Mouse (Mus musculus): ENCODE measurements at regions not wholly inside any gene's neighbourhood (a gene's known extent, or its start where the extent isn't known, plus 50 kb on each side); places are given as distances from the start of the nearest gene placed in this dataset.

DNA sequence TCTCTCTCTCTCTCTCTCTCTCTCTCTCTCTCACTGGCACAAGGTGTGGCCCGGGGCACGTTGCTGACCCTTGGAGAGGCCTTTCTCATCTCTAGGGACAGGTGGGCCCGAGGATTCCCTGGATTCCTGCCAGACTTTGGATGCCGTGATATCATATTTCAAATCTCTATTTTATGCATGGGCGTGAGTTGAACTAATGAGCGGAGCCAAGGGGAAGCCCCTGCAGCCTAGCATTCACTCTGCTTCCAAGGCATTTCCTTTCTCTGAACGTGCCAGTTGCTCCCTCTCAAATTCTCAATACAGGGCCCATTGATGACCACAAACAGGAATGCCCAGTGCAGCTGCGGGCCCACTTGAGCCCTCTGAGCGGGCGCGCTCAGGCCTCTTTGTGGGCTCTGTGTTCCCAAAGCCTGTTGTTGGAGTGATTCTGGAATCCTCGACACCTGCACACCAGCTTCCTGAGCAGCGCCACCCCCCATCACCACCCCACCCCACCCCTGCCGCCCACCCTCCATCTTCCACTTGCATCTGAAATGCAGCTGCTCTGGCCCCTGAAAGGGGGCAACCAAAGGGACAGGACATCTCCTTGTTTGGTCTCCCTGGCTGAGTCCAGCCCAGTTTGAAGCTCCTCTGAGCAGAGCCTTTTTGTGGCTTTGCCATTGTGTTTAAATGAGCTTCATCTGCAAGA is 175.0 kb upstream of the Lpp start:
- in situ Hi-C loops (cut with MboI; ENCODE audit: low sequenced_read_pairs): no loop called here

DNA sequence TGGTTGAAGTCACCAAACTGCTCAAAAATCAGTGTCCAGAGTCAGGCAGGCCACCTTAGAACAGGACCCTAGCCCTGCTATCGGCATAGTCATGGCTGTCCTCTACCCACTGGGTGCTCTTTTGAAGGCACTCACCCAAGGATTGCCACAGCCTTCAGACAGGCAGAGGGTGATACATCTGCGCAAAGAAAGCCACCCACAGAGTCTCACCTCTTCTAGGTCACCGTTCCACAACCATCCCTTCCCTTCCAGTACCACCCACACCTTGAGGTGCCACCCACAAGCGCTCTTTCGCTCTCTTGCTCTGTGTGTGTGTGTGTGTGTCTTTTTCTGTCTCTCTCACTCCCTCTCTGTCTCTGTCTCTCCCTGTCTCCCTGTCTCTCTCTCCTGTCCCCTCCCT is 176.5 kb upstream of the Lpp start:
- in situ Hi-C loops (cut with MboI; ENCODE audit: low sequenced_read_pairs): no loop called here

DNA sequence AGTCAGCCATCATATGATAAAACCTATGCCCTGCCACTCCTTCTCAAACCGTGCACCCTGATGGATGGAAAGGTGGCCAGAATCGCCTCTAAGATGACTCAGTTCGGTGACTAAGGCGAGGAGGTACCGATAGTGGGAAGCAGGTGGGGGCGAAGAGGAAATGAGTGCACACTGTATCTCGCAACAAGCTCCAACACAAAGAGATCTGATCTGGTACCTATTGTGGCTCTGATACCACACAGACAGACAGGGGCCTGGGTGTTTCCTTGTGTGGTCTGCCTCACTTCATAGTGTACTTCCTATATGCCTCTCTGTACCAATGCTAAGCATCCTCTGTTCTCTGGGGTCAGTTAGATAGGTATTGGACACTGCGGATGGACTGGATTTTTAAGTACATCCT is 178.0 kb upstream of the Lpp start:
- in situ Hi-C loops (cut with MboI; ENCODE audit: low sequenced_read_pairs): no loop called here

DNA sequence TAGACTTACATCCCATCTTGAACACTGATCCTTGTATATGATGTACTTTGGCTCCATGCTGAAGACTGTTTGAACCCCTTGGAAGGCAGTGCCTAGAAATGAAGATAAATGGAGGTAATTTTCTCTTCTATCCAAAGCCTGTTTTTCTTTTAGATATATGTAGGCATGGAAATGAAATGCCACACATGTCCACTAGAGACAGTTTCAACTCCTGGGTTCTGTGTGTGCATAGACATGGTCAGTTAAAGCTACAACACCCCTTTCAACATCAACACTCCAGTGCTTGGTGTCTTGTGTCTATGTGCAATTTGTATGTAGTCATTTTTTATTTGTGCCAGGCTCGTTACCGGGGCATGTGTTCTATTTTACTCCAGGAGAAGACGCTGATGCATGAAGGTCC is 179.7 kb upstream of the Lpp start:
- in situ Hi-C loops (cut with MboI; ENCODE audit: low sequenced_read_pairs): no loop called here

DNA sequence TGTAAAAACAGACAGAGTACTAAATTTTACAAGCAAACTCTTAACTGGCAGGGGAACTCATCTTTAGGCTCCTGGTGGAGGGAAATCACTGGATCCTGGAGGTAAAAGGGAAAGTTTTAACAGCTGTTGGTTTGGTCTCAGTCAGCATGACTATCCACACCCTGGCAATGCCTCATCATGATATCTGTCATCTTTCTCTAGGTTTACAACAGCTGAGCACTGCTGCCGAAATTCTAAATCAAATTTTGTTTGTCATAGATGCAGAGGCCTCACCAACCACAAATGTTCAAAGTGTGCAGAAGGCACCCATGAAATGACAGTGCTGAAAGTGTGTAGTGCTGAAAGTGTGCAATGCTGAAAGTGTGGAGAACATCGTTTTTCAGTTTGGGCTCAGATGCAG is 180.6 kb upstream of the Lpp start:
- in situ Hi-C loops (cut with MboI; ENCODE audit: low sequenced_read_pairs): no loop called here

DNA sequence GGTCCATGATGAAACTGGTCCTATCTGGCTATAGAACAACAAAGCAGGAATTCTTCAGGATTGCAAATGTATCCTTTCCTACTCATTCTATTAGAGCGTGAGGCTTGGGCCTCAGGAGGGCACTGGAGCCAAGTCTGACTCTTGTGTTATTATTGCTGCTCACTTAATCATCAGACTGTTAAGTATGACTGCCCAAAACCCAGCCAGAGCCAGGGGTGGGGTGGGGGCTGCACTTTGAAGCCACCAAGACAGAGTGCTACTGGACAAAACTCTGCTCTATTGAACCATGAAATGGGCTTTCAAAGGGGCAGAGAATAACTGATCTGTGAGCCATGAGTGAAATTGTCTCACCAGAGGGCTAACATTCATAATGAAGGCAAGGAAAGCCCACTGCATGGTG is 181.7 kb upstream of the Lpp start:
- in situ Hi-C loops (cut with MboI; ENCODE audit: low sequenced_read_pairs): no loop called here

DNA sequence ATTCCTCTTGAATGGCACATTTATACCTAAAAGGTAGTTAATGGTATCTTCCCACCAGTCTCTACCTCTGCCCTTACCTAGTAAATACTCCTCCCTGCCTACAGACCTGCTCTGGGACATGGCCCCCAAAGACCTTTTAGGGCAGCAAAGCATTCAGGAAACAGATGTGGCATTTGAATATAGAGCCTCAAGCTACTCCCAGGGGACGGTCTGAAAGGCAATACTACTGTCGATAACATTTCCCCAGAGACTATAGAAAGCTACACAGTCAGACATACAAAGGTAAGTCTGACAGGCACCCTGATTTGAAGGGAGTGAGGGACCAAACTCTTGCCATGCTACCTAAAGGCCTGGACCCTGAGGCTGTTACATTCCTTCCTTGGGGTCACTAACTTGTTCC is 184.4 kb upstream of the Lpp start:
- in situ Hi-C loops (cut with MboI; ENCODE audit: low sequenced_read_pairs): no loop called here

DNA sequence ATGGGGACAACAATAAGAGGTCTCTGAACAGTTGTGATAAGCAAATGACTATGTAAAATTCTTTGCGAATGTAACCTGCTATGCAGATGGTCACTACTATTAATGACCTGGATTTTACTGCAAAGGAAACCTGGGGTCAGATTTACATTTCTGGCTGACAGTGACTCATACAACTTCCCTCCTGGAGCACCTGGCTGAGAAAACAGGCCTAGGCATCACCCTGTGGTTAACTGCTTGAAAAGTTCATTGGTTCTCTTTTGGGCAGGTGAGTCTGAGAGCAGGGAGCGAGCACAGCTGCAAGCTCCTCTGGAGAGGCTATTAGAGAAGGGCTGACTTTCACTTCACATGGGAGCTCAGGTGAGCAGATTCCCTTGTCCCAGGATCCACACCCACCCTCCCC is 185.2 kb upstream of the Lpp start:
- in situ Hi-C loops (cut with MboI; ENCODE audit: low sequenced_read_pairs): no loop called here

DNA sequence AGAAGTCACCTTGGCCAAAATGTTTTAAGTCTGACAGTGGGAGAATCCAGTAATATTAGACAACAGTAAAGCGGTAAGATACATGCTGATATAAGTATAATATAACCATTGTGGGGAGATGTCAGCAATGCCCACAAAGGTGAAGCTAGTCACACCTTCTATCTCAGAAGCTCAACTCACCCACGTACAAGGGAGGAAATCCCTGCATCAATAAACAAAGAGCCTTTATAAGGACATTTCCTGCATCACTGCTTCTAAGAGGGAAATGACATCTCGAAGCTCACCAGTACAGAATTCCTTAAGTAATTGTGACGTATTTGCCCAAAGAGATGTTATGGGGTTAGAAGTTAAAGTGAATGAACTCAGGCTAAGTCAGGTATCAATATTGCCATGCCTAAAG is 186.3 kb upstream of the Lpp start:
- in situ Hi-C loops (cut with MboI; ENCODE audit: low sequenced_read_pairs): no loop called here

DNA sequence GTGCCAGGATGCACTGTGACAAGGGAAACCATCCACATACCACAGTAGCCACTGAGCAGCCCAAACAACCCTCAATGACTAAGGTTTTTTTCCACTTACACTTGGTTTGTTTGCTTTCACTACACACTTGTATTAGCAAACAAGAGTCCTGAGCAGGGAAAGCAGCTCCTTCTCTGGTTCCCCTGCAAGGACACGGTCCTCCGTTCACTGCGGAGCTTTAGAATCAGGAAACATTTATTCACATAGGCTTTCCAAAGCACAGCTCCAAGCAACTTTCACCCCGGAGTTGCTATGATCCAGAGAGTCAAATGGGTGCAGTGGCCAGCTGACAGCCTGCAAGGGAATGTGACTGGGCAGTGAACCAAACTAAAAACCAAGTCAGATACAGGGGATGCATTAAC is 186.8 kb upstream of the Lpp start:
- in situ Hi-C loops (cut with MboI; ENCODE audit: low sequenced_read_pairs): no loop called here

DNA sequence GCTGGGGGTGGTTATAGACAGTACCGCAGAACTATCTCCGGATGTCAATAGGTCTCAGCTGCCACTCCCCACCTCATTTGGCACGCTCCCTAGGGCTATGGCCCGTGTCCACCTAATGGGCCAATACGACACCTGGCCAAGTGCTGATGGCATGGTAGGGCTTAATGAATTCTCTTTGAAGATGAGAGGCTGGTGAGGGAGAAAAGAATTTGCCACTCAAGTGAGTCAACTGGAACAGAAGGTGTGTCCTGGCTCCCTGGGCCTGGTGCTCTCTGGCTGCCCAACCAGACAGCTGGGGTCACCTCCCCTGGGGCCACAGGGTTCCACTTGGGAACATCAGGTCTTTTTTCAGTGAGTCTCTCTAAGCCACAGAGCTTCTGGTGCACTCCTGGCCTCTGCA is 187.7 kb upstream of the Lpp start:
- in situ Hi-C loops (cut with MboI; ENCODE audit: low sequenced_read_pairs): no loop called here

DNA sequence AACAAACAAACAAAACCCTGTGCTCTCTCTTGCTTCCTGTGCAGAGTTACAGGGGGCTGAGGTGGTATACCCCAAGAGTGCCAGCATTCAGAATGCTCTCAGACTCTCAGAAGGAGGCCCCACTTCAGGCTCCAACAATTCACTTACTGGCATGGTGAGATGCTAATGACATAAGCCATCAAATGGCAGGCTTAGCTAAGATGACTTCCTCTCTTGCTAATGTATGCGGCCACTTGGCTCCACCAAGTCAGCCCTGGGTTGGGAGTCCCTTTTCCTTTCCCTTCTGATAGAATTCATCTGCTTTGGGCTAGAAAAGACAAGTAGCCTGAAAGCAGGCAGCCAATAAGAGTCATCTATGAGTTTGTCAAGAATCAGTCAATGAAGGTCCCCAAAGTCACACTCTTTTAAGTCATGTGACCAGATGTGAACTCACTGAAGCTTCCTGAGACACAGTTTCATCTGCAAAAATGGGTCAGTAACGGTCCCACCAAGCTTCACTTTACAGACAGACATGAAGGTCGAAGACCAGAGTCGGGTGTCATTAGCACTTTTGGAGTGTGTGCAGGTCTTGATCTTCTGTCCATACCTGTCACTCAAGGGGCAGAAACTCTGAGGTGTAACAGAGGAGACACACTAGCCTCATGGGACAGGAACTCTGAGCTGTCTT is 189.1 kb upstream of the Lpp start:
- in situ Hi-C loops (cut with MboI; ENCODE audit: low sequenced_read_pairs): no loop called here

DNA sequence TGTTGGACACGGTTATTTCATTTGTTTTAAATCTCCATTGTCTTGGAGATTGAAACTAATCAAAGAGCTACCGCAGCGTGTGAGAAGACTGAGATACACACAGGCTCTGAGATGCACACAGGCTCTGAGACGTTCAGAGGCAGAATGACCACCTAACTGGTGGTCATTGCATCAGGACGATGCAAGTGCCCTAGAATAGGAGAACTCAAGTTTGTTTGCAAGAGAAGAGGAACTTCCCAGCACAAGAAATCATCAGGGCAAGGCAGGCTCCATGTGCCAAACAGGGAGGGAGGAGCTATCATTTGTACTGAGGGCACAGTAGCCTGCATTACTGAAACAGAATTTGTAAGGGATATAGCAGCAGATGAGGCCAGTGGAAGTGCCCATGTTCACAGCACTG is 190.7 kb upstream of the Lpp start:
- in situ Hi-C loops (cut with MboI; ENCODE audit: low sequenced_read_pairs): no loop called here

DNA sequence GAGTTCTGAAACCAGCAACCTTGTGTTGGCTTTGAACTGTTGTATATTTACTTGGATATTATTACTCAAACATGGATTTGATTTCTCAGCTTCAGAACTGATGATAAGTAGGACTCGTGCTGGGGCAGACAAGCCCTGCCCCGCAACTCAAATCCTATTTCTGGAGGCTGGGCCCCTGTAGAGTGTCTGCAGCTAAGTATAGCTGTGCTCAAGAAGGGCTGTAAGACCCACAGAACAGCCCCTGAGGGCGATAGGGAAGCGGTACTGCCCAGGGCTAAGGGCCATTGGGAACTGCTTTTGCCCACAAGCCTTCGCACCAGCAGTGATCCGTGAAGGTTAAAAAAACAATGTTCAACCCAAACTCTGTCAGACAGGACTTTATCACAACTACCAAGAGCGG is 191.9 kb upstream of the Lpp start:
- in situ Hi-C loops (cut with MboI; ENCODE audit: low sequenced_read_pairs): no loop called here

DNA sequence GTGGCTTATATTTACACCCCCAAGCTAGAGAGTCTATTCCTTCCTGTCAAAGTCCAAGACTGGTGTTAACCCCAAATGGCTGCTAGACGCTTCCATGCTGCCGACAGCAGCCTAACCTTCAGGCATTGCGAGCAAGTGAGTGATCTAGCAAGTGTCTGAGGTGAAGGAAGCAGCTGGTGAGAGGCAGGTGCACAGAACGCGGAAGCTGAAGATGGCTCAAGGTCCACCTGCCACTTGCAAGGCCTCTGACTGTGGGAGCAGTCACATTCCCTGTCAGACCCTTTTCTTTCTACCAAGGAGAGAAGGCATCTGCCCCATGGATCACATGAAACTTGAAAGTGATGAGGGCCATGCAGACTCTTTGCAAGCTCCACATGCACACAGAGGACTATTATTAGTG is 193.1 kb upstream of the Lpp start:
- in situ Hi-C loops (cut with MboI; ENCODE audit: low sequenced_read_pairs): no loop called here

DNA sequence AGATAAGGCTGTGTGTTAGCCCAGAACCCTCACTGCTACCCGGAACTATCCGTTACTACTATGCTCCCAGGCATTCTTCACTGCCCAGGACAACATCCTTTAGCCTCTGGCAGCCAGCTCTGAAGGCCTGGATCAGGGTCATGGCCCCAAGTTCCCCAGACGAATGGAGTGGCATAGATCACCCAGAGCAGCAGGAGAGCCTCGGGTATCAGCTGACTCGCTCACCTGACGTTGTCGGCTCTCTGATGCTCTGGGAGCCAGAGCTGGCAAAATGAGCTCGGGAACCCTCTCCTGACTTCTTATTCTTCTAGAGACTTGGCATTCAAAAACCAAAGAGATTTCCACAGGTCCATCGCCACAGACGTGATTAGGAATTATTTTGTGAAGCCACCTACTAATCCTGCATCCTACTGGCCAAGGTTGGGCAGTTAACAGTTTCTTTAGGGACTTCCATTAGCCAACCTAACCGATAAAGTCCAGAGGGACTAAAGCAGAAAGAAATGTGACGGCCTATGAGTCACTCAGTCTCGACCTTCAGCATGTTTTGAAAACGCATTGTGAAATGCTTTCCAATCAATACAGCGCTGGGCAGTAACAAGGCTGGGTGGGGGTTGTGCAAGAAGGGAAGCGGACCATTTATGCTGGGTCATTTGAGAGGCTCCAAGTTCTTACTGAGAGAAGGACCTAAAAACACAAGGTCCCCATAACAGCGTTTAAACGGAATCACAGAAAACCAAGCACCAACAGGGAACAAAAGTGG is 193.7 kb upstream of the Lpp start:
- in situ Hi-C loops (cut with MboI; ENCODE audit: low sequenced_read_pairs): no loop called here

DNA sequence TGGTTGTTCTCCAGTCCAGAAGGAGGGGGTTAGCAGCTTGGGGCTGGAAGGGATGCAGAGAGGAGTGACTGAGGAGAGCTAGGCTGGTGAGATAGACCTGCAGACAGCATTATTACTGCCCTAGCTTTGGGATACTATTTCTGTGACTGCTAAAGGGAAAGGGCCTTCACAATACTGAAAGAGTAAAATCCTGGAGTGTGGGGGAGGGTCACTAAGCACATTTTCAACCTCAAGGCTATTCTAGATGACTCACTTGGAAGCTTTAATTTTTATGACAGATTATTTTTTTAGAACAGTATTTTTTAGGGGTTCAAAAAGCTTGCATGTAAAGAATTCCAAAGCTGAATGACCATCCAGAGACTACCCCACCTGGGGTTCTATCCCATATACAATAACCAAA is 195.0 kb upstream of the Lpp start:
- in situ Hi-C loops (cut with MboI; ENCODE audit: low sequenced_read_pairs): no loop called here

DNA sequence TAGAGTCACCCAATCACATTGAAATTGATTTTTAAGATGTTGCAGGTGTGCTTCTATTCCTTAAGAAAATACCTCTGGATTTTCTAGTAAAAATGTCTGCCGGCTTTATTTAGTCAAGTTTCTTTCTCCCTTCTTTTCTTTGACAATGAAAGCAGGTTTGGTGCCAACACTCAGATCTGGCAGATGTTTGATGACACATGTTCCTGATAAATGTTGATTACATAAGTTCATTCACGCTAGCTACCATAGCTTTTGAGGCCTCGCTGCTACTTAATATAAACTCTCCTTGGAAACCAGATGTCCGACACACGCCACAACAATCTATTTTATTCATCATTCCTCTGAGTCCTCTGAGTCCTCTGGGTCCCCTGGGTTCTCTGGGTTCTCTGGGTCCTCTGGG is 195.7 kb upstream of the Lpp start:
- in situ Hi-C loops (cut with MboI; ENCODE audit: low sequenced_read_pairs): no loop called here

DNA sequence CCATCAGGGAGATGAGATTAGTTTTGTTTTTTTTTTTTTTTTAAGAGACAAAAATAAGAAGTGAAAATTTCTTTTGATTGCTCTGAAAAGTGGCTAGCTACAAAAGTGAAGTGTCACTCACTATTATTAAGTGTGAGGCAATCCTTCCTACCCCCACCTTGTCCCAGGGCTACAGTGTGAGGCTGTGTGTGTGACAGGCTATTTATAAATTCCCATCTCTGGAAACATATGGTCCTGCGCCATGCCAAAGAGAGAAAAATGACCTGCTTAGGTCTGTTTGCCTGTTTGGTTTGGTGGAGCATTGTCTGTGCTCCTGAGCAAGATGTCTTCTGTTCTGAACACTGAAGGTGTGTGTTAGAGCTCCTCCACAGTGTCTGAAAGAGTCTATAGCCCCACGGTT is 199.4 kb upstream of the Lpp start:
- in situ Hi-C loops (cut with MboI; ENCODE audit: low sequenced_read_pairs): no loop called here

DNA sequence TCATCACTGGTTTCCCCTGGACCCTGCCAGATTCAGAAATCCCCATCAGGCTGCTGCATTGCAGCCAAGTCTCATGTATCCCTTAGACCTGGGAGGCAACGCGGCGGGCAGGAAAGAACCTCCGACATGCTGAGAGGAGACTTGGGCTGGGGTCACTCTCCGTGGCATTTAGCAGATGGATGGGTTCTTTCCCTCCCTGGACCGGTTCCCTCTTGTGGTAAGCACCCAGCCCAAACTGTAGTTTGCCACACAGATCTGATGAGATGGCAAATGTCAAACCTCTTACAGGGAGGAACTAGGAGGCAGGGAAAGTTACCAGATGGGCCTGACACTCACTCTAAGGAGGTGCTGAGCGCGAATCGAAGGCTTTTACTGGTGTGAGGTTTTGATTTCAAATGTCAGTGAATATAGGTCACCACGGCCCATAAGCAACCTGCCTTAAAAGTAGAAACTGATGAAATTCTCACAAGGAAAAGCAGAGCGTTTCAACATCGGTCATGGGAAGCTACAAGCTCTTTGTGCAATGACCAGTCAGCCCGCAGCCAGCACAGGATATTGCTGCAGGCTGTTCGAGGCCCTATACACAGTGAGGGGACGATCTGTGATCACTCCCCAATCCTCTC is 199.9 kb upstream of the Lpp start:
- in situ Hi-C loops (cut with MboI; ENCODE audit: low sequenced_read_pairs): no loop called here

DNA sequence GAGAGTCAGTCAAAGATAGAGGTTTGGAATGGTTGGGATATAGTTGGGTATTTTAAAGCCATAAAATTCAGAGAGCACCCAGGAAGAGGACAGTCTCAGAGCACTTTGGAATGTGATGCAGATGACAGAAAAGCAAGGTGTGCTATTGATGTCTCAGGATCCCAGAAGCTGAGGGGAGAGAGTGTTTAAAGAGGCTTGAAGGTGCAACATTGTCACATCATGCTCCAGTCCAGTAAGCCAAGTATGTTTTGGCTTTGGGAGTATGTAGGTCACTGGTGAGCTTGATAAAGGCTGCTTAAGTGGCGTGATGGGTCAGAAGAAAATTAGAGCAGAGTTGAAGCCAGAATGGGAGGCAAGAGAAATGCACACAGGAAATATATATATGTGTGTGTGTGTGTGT is 201.3 kb upstream of the Lpp start:
- in situ Hi-C loops (cut with MboI; ENCODE audit: low sequenced_read_pairs): no loop called here

DNA sequence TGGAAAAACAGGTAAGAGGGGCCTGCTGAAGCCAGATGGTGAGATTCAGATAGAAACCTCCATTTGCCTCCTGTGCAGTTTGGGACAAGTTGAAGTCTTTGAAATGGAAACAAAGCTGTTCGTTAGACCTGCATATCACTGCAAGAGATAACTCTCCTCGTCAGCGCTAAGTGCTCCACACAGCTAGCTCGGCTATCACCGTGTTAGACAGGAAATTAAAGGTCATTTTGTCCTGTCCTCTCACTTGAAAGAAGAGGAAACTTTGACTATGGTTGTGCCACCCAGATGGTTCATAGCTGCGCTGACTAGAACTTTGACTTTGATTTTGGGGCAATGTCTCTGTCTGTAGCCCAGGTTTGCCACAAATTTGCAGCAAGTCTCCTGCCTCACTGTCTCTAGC is 198.5 kb upstream of the Bcl6 start:
- in situ Hi-C loops (cut with MboI; ENCODE audit: low sequenced_read_pairs): no loop called here

Measured in CH12F3 (cell line).